Mouse (Mus musculus) liver, adult (tissue): ENCODE measurements around the gene Nrip3.

ENCODE experiments used
- GATA4 ChIP-seq: IDR thresholded peaks from 2 replicates; pipeline ENCODE4 v1.6.1; 2014; ENCODE audit warnings: mild to moderate bottlenecking, low read length; ENCODE audit not compliant: insufficient replicate concordance

Gene Nrip3

DNA sequence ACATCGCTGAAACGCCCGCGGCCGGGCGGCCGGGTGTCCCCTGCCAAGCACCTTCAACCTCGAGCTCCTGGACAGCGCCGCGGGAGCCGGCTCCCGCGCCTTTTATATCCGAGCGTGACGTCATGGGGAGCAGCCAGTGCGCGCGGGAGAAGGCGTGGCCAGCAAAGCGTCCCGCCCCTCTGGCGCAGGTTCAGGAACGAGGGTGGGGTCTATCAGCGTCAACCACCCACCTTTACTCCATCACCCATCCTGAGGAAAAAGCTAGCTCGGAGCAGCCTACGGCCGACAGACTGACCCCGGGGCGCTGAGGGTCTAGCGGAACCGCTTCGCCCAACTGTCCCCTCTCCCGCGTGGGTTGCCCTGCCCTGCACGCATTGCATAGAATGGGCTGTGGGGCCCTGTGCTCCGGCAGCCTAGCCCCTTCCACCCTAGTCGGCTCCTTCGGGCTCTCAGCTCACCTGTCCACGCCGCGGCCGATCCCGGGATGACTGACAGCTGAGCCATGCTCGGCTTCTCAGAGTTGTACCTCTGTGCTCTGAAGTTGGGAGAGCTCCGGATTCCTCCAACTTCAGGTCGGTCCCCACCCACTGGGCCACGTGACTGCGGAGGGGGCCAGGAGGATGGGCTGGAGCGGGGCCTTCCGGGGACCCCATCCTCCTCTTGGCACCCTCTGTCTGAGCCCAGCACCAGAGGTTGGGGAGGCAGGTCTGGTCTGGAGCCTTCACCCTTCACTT, at the start of gene Nrip3:
TSS of gene Nrip3 (minus strand) at position 556 of the 734 bp plus-strand sequence.
- TF ChIP-seq GATA4, result no peak

GRCm38 (mm10) chr7:109831376-109831775, 49.6 kb upstream of the Nrip3 start:
- no peak for TF ChIP-seq GATA4

- TF ChIP-seq GATA4, result no peak
Measured at GRCm38 (mm10) chr7:109826911-109827310, 45.1 kb upstream of the Nrip3 start.

DNA sequence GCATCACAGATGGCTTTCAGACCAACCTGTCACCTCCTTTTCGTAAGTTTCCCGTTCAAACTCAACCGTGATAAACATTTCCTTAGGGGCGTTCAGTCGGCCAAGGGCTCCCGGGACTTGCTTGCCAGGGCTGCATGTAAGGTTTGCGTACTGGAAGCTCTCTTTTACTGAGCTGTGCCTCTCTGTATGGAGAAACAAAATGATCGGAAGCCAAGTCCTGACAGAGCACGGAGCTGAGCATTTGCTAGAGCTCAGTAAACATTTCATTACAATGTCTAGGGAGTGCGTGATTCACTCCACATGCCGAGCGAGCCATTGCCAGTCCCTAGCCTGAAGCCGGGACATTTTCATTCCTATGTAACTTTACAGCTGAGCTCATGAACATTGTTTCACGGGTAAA, 43.5 kb upstream of the Nrip3 start:
- TF ChIP-seq GATA4, result no peak

- no peak for TF ChIP-seq GATA4
Measured at GRCm38 (mm10) chr7:109818600-109818999, 36.8 kb upstream of the Nrip3 start.

GRCm38 (mm10) chr7:109817954-109818353, 36.1 kb upstream of the Nrip3 start:
- no peak for TF ChIP-seq GATA4

GRCm38 (mm10) chr7:109813330-109814140, 31.7 kb upstream of the Nrip3 start:
- no peak for TF ChIP-seq GATA4

DNA sequence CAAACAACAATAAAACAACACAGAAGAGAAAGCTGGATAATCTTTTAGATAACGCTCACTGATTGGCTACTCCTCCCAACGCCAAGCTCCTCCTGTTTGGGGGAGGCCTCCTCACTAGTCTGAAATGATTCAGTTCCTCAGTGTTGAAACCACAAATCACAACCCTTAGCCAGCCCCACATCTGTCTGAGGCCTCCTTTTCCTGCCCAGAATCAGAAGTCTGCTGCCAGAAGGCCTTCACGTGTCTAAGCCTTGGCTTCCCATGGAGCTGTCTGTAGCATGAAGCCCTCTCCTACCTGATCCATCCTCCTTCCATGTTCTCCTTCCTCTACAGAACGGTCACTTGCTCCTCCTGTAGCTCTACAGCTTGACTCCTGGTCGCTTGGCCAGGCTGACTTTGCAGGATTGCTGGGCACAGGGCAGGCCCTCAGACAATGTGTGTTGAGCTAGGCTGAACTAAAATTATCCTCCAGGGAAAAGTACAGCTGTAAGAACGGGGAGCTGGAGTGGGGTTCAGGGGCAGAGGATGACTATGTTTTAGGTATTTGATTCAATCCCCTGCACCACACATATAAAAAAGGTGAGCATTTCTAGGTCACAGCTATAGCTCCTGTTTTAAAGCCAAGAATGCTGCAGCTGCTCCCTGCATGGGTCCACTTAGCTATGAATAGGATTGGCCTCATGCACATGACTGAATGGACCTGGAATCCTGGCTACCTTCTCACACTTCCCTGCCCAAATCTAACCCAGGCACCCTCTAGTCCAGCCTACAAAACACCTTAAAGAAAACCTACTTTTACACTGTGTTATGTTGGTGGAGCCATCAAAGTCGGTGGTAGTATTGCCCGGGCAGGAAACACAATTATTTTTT, 26.0 kb upstream of the Nrip3 start:
- no peak for TF ChIP-seq GATA4

GRCm38 (mm10) chr7:109804843-109805242, 23.0 kb upstream of the Nrip3 start:
- no peak for TF ChIP-seq GATA4

- no peak for TF ChIP-seq GATA4
Measured at GRCm38 (mm10) chr7:109804355-109804754, 22.5 kb upstream of the Nrip3 start.

- no peak for TF ChIP-seq GATA4
Measured at GRCm38 (mm10) chr7:109803516-109803915, 21.7 kb upstream of the Nrip3 start.

DNA sequence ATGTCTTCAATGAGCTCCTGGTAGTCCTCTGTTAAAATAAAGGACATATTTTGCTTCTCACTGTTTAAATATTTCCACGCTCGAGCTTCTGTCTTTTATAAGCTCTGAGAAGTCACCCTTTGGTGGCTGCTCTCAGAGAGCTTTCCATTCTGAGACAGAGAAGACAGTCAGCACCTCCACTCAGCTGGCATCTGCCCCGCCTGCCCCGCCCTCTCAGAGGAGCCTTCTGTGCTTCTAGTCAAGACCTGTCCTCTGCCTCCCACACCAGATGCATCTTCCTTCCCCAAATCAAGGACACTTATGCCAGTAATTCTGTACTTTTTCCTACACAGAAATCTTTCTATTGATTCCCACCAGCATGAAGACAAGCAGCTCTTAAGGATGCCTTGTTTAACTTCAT, 18.8 kb upstream of the Nrip3 start:
- TF ChIP-seq GATA4, result no peak

DNA sequence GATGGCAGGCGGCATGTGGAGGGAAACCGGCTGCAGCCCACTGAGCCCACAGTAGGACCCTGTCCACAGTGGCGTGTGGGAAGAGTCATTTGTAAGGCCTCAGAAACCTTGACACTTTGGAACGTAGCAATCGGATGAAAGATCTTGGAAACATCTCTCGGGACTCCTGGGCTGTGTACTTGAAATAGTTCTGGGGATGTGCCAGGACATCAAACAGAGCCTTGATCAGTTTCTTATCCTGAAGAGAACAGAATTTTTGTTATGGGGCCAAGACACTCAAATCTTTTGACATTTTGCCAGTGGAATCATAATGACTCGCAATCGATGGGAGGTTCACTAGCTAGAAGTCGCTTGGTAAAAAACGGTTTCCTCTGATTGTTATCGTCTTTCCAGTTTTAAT, 17.3 kb upstream of the Nrip3 start:
- no peak for TF ChIP-seq GATA4

DNA sequence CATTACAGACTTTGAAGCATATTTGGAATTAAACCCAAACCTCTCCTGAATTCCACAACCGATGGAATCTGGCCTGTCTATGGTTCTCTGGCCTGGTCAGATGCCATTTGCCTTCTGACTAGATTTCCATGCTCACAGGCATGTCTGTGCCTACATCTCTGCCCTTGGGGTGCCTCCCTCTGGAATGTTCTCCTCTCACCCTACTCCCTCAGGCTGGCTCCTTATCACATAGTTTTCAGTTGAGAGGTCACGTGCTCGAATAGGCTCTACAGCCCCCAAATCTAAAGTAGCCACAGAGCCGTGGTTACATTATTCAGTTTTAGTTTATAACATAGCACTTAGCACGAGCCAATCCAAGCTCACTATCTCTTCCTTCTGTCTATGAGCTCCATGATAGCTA, 13.7 kb upstream of the Nrip3 start:
- no peak for TF ChIP-seq GATA4

- no peak for TF ChIP-seq GATA4
Measured at GRCm38 (mm10) chr7:109794556-109794955, 12.7 kb upstream of the Nrip3 start.
